Comparison of ENCODE assay signal across 9 mouse cellular contexts in the genomic region with DNA sequence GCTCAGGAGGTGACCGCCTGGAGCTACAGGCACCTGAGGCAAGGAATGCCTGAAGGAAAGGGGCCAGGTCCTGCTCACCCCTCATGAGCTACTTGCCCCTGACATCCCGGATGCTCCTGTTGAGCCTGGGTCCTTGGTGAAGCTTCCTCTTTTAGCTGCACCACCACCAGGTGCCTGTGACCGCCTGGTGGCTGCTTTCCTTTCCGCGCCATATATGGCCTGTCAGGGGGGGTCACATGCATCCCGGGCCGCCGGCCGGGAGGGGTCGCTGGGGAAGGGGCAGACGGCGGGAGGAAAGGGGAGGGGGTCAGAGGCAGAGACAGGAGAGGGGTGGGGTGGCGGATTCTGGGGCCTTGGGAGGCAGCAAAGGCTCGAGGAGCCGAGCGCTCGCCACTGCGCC. TPM values are rescaled to one million over a fixed set of nuclear protein-coding genes. Genes with fewer than 3 reads are reported as not detected.
A peak's percentile ranks its signal among the peaks of the same experiment; 100 is the strongest.
DNase-seq lines count a peak whose midpoint lies in the region; ATAC-seq lines count a peak whose summit lies in the region.
"Not testable (repeated sequence)": the region's sequence is repeated elsewhere in the genome, so short reads cannot be mapped to it uniquely, and the experiment has no call there.
"Had no signal": no experiment of that assay in that cellular context is flagged by ENCODE, and none has a peak within 500 bp of the region (broad histone marks: within the 10 kb centered on the region; RNA-seq: fewer than 3 reads in every experiment).

No protein-coding gene starts in this region.

- not testable (repeated sequence) for H3K4me1 ChIP-seq in hindbrain, embryonic 11.5 days (replicated peaks; ENCODE audit: control insufficient read depth, insufficient read depth, low read length); limb, embryonic 12.5 days (replicated peaks); midbrain, embryonic 15.5 days; stomach, embryonic 14.5 days (ENCODE audit: control insufficient read depth, insufficient read depth, low read length)

- ATAC-seq in hindbrain, embryonic 11.5 days (ENCODE audit: low FRiP score); limb, embryonic 12.5 days (ENCODE audit: insufficient number of reproducible peaks, insufficient read depth, low FRiP score, low TSS enrichment, low read depth); midbrain, embryonic 15.5 days (replicated peaks); stomach, embryonic 14.5 days (ENCODE audit: insufficient number of reproducible peaks, insufficient read depth, low FRiP score, low read depth): not testable (repeated sequence)

- H3K4me3 ChIP-seq in hindbrain, embryonic 11.5 days (ENCODE audit: low read depth, low read length) = peak overlapping the region; percentile 22; the same call in 1 of the 2 replicates
- H3K4me3 ChIP-seq in limb, embryonic 12.5 days (replicated peaks) = peak overlapping the region; percentile 32
- peak overlapping the region; percentile 40 for H3K4me3 ChIP-seq in midbrain, embryonic 15.5 days
- 0 out of 2 replicates have a peak overlapping the region, but pooled peaks have one; percentile 9 for H3K4me3 ChIP-seq in stomach, embryonic 14.5 days (ENCODE audit: low read depth, low read length)

- H3K27ac ChIP-seq in hindbrain, embryonic 11.5 days (ENCODE audit: low read depth, low read length); limb, embryonic 12.5 days; midbrain, embryonic 15.5 days; stomach, embryonic 14.5 days (ENCODE audit: low read length): not testable (repeated sequence)

- H3K9ac ChIP-seq in hindbrain, embryonic 11.5 days (ENCODE audit: low read depth, low read length); limb, embryonic 12.5 days (replicated peaks); midbrain, embryonic 15.5 days; stomach, embryonic 14.5 days (replicated peaks; ENCODE audit: low read depth, low read length): not testable (repeated sequence)

- not testable (repeated sequence) for H3K9me3 ChIP-seq in hindbrain, embryonic 11.5 days (ENCODE audit: control insufficient read depth, low read length); limb, embryonic 12.5 days; midbrain, embryonic 15.5 days; stomach, embryonic 14.5 days (ENCODE audit: control insufficient read depth, low read depth, low read length)

- peak overlapping the region; percentile 28; the same call in 1 of the 2 replicates for H3K4me2 ChIP-seq in hindbrain, embryonic 11.5 days (replicated peaks; ENCODE audit: low read depth, low read length)
- H3K4me2 ChIP-seq in limb, embryonic 12.5 days = peak overlapping the region; percentile 56
- H3K4me2 ChIP-seq in midbrain, embryonic 15.5 days = peak overlapping the region; percentile 68
- H3K4me2 ChIP-seq in stomach, embryonic 14.5 days (replicated peaks; ENCODE audit: low read depth, low read length) = not testable (repeated sequence)

- not testable (repeated sequence) for H3K27me3 ChIP-seq in hindbrain, embryonic 11.5 days (ENCODE audit: control insufficient read depth, insufficient read depth, low read length); limb, embryonic 12.5 days; midbrain, embryonic 15.5 days (replicated peaks); stomach, embryonic 14.5 days (ENCODE audit: control insufficient read depth, insufficient read depth, low read length)

- H3K36me3 ChIP-seq in hindbrain, embryonic 11.5 days (ENCODE audit: control insufficient read depth, insufficient read depth, low read length); limb, embryonic 12.5 days; midbrain, embryonic 15.5 days (replicated peaks); stomach, embryonic 14.5 days (ENCODE audit: control insufficient read depth, insufficient read depth, low read length): not testable (repeated sequence)

- 6% methylated on average over 13 of the region's 18 CpGs for WGBS in hindbrain, embryonic 11.5 days
- WGBS in limb, embryonic 12.5 days = 3% methylated on average over 17 of the region's 18 CpGs
- 2% methylated on average over 11 of the region's 18 CpGs for WGBS in midbrain, embryonic 15.5 days
- 4% methylated on average over 16 of the region's 18 CpGs for WGBS in stomach, embryonic 14.5 days

- peak; percentile 0 for DNase-seq in embryo, embryonic 10.5 days (ENCODE audit: low spot score)
- DNase-seq in frontal cortex, postnatal 10 days (ENCODE audit: low spot score in 2 of 2) = peak; percentile 2 to 5
- peak; percentile 0 for DNase-seq in hindbrain, embryonic 11.5 days (ENCODE audit: low spot score)
- peak; percentile 1 to 21 for DNase-seq in kidney, postnatal 25 days

RNA-seq across cellular contexts. Expression of gene Gm3239, which starts 14.7 kb away (rescaled TPM):
- polyA plus RNA-seq in hindbrain, embryonic 11.5 days (2014; fragmentation: Nextera tagmentation; extraction: Ambion mirVana) = 0.45 TPM in 1 of 2 replicates, not detected in the other
- polyA plus RNA-seq in limb, embryonic 12.5 days (2016; fragmentation: Nextera tagmentation; extraction: Ambion mirVana) = not detected in 2 replicates
- 1.0 and 1.4 TPM in 2 replicates for polyA plus RNA-seq in midbrain, embryonic 15.5 days (2015; fragmentation: Nextera tagmentation; extraction: Ambion mirVana)
- not detected in 2 replicates for polyA plus RNA-seq in stomach, embryonic 14.5 days (2014; fragmentation: Nextera tagmentation; extraction: Ambion mirVana)
- polyA plus RNA-seq: kidney, embryonic 14.5 days; lung, postnatal 0 days had no signal

RNA-seq across cellular contexts. Expression of gene Gm8159, which starts 17.2 kb away (rescaled TPM):
- not detected in 2 replicates for polyA plus RNA-seq in hindbrain, embryonic 11.5 days (2014; fragmentation: Nextera tagmentation; extraction: Ambion mirVana)
- polyA plus RNA-seq in limb, embryonic 12.5 days (2016; fragmentation: Nextera tagmentation; extraction: Ambion mirVana) = not detected in 2 replicates
- polyA plus RNA-seq in midbrain, embryonic 15.5 days (2015; fragmentation: Nextera tagmentation; extraction: Ambion mirVana) = not detected in 2 replicates
- polyA plus RNA-seq in stomach, embryonic 14.5 days (2014; fragmentation: Nextera tagmentation; extraction: Ambion mirVana) = not detected in 2 replicates
- polyA plus RNA-seq: kidney, embryonic 14.5 days; lung, postnatal 0 days had no signal

RNA-seq across cellular contexts. Expression of gene Gm7876, which starts 59.7 kb away (rescaled TPM):
- not detected in 2 replicates for polyA plus RNA-seq in hindbrain, embryonic 11.5 days (2014; fragmentation: Nextera tagmentation; extraction: Ambion mirVana)
- polyA plus RNA-seq in limb, embryonic 12.5 days (2016; fragmentation: Nextera tagmentation; extraction: Ambion mirVana) = not detected in 2 replicates
- polyA plus RNA-seq in midbrain, embryonic 15.5 days (2015; fragmentation: Nextera tagmentation; extraction: Ambion mirVana) = not detected in 2 replicates
- polyA plus RNA-seq in stomach, embryonic 14.5 days (2014; fragmentation: Nextera tagmentation; extraction: Ambion mirVana) = not detected in 2 replicates
- polyA plus RNA-seq: kidney, embryonic 14.5 days; lung, postnatal 0 days had no signal
